Mouse (Mus musculus) brain, embryonic 14.5 days (tissue): ENCODE results near the gene Fgf11.

Experiments
- CTCF ChIP-seq: fragments of 200-500 bp; IDR thresholded peaks from 2 replicates; pipeline ENCODE4 v1.5.1; 2012; ENCODE audit warnings: inconsistent platforms, mild to moderate bottlenecking, moderate library complexity, borderline replicate concordance; ENCODE audit not compliant: insufficient read depth, insufficient read length; ENCODE audit errors: extremely low read depth
- POLR2A ChIP-seq: fragments of 200-500 bp; IDR thresholded peaks from 2 replicates; pipeline ENCODE4 v1.6.1; 2012; ENCODE audit warnings: mild to moderate bottlenecking, inconsistent platforms, borderline replicate concordance; ENCODE audit not compliant: poor library complexity, insufficient read depth, insufficient read length, severe bottlenecking; ENCODE audit errors: extremely low read depth

DNA sequence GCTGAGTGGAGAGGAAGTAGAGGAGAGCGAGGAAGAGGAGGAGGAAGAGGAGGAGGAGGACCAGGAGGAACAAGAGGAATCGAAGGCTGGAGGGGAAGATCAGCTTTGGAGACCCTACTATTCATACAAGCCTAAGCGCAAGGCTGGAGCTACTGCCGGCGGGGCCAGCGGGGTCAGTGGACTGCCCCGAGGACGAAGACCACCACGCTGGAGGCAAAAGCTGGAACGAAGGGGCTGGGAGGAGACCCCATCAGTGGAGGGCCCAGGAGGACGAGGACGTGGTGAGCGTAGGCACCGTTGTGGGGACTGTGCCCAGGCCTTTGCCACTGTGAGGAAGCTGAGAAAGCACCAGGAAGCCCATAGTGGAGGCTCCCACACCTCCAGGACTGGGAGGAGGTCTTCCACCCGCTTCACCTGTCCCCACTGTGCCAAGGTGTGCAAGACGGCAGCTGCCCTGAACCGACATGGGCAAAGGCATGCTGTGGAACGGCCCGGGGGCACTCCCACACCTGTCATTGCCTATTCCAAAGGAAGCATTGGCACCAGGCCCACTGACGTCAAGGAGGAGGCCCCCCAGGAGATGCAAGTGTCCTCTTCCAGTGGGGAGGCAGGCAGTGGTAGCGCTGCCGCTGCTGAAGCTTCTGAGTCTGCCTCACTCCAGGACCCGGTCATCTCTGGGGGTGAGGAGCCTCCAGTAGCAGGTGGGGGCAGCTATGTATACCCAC is 23.2 kb downstream of the Fgf11 start:
- TF ChIP-seq POLR2A (no peak), CTCF (no peak)
